Mouse (Mus musculus) E14TG2a.4 (cell line): ENCODE results near the gene Gpr84.

Experiments used
- CTCF ChIP-seq: conservative IDR thresholded peaks from 2 replicates; pipeline ENCODE4 v1.5.1; 2014; ENCODE audit warnings: low read length
- POU5F1 ChIP-seq: IDR thresholded peaks from 2 replicates; pipeline ENCODE4 v1.6.1; 2014; ENCODE audit warnings: low read length, borderline replicate concordance

- TF ChIP-seq CTCF = no peak
- TF ChIP-seq POU5F1 = no peak
Observed at GRCm38 (mm10) chr15:103292673-103293345, 17.6 kb downstream of the Gpr84 start.
